Mouse (Mus musculus): ENCODE results near the gene Cfap46. TPM values are rescaled to one million over a fixed set of nuclear protein-coding genes. Genes with fewer than 3 reads are reported as not detected.
A peak's percentile ranks its signal among the peaks of the same experiment; 100 is the strongest.

The Cfap46 gene
- polyA plus RNA-seq, 1 experiment from 2014 or later = 1.6 TPM

GRCm38 (mm10) chr7:139585183-139585821 is 98.3 kb downstream of the Cfap46 start:
- no peak for ATAC-seq
- no peak overlapping the region for H3K27ac ChIP-seq
- H3K36me3 ChIP-seq = no peaks in the 10 kb centered on the region
- H3K9me3 ChIP-seq = no peaks in the 10 kb centered on the region
- H3K4me3 ChIP-seq (replicated peaks) = 0 out of 2 replicates have a peak overlapping the region, but pooled peaks have one; percentile 5
- no peak overlapping the region for H3K9ac ChIP-seq (replicated peaks)
- H3K4me2 ChIP-seq (replicated peaks) = 0 out of 2 replicates have a peak overlapping the region, but pooled peaks have one; percentile 25
- peaks cover 100% of the 10 kb centered on the region for H3K27me3 ChIP-seq
- WGBS = 2% methylated on average over 29 of the region's 29 CpGs
- peaks cover 50% of the 10 kb centered on the region for H3K4me1 ChIP-seq (replicated peaks)

DNA sequence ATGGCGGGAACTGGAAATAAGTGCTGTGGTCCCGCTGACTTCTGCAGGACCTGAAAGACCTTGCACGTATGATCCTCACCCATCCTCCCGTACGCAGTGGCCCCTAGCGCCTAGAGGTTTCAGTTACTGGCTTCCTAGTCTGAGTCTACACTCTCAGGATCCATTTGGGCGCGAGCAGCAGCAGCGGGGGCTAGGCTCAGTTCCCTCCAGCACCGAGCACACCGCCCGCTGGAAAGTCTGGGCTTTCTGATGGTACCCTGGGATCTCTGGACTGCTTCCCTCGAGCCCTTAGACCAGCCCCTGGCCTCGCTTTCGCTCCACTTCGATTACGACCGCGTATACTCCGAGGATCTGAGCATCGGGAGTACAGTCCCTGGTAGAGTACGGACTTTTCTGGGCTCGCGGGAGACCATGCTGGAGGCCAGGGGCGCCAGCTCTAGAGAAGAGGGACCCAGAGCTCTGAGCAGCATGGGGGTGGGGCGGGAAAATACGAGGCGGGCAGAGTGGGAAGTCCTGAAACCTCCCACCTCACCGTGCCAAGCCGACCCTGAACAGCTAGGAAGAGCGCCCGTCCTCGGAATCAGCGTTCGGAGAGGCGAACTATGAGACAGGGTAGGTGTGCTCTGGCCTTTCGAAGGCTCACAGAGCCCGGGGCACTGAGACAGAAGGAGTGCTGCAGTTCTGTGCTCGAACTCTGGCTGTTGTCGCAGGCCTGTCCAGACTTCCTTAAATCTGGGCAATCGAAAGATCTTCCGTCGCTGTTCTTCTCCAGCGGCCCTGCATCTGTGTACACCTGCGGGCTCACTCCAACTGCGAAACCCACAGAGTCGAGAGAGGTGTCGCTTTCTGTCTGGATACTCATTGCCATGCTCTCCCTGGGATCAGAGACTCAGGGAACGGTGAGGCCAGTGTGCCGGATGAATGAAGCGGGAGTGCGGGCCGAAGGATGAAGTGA is 99.1 kb downstream of the Cfap46 start:
- Histone ChIP-seq H3K4me2 (replicated peaks) (peak overlapping the region; percentile 25; the same call in 1 of the 2 replicates), H3K4me1 (replicated peaks) (peaks cover 50% of the 10 kb centered on the region), H3K27me3 (peaks cover 100% of the 10 kb centered on the region), H3K4me3 (replicated peaks) (peak overlapping the region; percentile 5), H3K27ac (no peak overlapping the region), H3K9ac (replicated peaks) (no peak overlapping the region), H3K9me3 (no peaks in the 10 kb centered on the region), H3K36me3 (no peaks in the 10 kb centered on the region)
- WGBS = under 1% methylated on average over 53 of the region's 53 CpGs
- ATAC-seq = 0 out of 2 replicates have a peak, but pooled peaks have one; percentile 10

- 9% methylated on average over 17 of the region's 17 CpGs for WGBS
- no peaks in the 10 kb centered on the region for H3K9me3 ChIP-seq
- H3K9ac ChIP-seq (replicated peaks) = no peak overlapping the region
- peak overlapping the region; percentile 59; the same call in 1 of the 2 replicates for H3K4me2 ChIP-seq (replicated peaks)
- H3K4me1 ChIP-seq (replicated peaks) = peaks cover 50% of the 10 kb centered on the region
- peaks cover 4% of the 10 kb centered on the region for H3K36me3 ChIP-seq
- peak overlapping the region; percentile 44 for H3K4me3 ChIP-seq (replicated peaks)
- H3K27me3 ChIP-seq = peaks cover 100% of the 10 kb centered on the region
- no peak overlapping the region for H3K27ac ChIP-seq
- ATAC-seq = no peak
Observed at GRCm38 (mm10) chr7:139583094-139583737, 100.4 kb downstream of the Cfap46 start.

DNA sequence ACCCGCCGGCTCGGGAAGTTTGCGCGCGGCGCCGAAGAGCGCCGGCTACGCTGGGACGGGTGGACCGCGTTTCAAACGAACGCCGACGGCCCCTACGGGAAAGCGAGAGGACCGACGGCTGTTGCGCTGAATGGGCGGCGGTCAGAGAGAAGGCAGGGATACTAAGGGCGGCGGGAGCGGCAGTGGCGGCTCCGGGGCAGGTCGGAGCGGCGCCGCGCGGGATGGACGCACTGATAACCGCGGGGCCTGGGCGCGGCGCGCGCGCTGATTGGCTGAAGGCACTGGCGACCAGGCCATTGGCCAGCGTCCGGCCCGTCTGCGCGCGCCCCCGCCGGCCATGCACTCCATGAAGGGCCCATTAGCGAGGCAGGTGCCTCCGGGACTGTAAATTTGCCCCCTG is 101.0 kb downstream of the Cfap46 start, which contains the start of gene Nkx6-2:
TSS of gene Nkx6-2 (minus strand) at position 203 of the 400 bp plus-strand sequence.
- Histone ChIP-seq H3K36me3 (peaks cover 5% of the 10 kb centered on the region), H3K27ac (no peak within 1 kb of the TSS), H3K4me1 (replicated peaks) (peaks cover 45% of the 10 kb centered on the region), H3K27me3 (peaks cover 100% of the 10 kb centered on the region), H3K4me2 (replicated peaks) (peak within 1 kb of the TSS; percentile 59), H3K4me3 (replicated peaks) (peak within 1 kb of the TSS; percentile 44), H3K9me3 (no peaks in the 10 kb centered on the region), H3K9ac (replicated peaks) (peak within 1 kb of the TSS; percentile 55)
- under 1% methylated on average over 56 of the region's 56 CpGs for WGBS
- peak; percentile 63 for ATAC-seq

DNA sequence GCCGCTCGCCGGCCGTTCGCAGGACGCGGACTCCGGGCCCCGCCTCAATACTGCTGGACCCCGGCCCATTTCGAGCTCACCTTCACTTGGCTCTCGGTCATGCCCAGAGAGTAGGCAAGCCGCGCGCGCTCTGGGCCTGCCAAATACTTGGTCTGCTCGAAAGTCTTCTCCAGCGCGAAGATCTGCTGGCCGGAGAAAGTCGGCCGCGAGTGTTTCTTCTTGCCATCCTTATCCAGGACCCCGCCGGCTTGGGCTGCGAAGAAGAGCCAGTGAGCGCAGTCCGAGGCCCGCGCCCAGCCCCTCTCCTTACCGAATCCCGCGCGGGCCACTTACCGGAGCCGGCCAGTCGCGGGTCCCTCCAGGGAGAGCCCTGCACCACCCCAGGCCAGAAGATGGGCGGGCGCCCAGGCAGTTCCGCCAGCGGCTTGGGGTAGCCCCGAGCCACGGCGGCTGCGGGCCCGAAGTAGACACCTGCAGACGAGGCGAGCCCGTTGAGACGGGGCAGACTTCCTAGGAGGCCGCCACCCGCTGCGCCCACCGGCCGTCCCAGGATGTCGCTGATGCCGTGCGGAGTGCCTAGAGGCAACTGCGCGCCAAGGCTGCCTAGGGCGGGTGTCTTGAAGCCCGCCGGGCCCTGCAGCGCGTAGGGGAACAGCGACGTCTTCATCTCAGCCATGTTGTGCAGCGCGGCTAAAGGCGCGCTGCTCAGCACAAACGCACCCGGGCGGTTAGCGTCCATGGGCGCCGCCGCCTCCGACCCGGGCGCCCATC is 101.6 kb downstream of the Cfap46 start:
- Histone ChIP-seq H3K36me3 (peaks cover 5% of the 10 kb centered on the region), H3K9ac (replicated peaks) (peak overlapping the region; percentile 55), H3K4me3 (replicated peaks) (peak overlapping the region; percentile 44), H3K27ac (no peak overlapping the region), H3K4me2 (replicated peaks) (peak overlapping the region; percentile 59), H3K27me3 (peaks cover 100% of the 10 kb centered on the region), H3K9me3 (no peaks in the 10 kb centered on the region), H3K4me1 (replicated peaks) (peaks cover 44% of the 10 kb centered on the region)
- ATAC-seq = peak; percentile 40
- under 1% methylated on average over 75 of the region's 82 CpGs for WGBS

GRCm38 (mm10) chr7:139580851-139581775 is 102.5 kb downstream of the Cfap46 start:
- H3K36me3 ChIP-seq = peaks cover 5% of the 10 kb centered on the region
- no peak overlapping the region for H3K27ac ChIP-seq
- H3K4me1 ChIP-seq (replicated peaks) = peaks cover 44% of the 10 kb centered on the region
- WGBS = under 1% methylated on average over 78 of the region's 78 CpGs
- ATAC-seq = no peak
- H3K27me3 ChIP-seq = peaks cover 100% of the 10 kb centered on the region
- H3K4me2 ChIP-seq (replicated peaks) = peak overlapping the region; percentile 59
- H3K9ac ChIP-seq (replicated peaks) = peak overlapping the region; percentile 55; the same call in 1 of the 2 replicates
- H3K9me3 ChIP-seq = no peaks in the 10 kb centered on the region
- H3K4me3 ChIP-seq (replicated peaks) = peak overlapping the region; percentile 44

- H3K9ac ChIP-seq (replicated peaks) = no peak overlapping the region
- peaks cover 99% of the 10 kb centered on the region for H3K27me3 ChIP-seq
- peak overlapping the region; percentile 59; the same call in 1 of the 2 replicates for H3K4me2 ChIP-seq (replicated peaks)
- WGBS = 56% methylated on average over 21 of the region's 21 CpGs
- ATAC-seq = no peak
- peaks cover 5% of the 10 kb centered on the region for H3K36me3 ChIP-seq
- peaks cover 27% of the 10 kb centered on the region for H3K4me1 ChIP-seq (replicated peaks)
- H3K4me3 ChIP-seq (replicated peaks) = peak overlapping the region; percentile 44; the same call in 1 of the 2 replicates
- no peaks in the 10 kb centered on the region for H3K9me3 ChIP-seq
- no peak overlapping the region for H3K27ac ChIP-seq
Observed at GRCm38 (mm10) chr7:139579261-139579905, 104.2 kb downstream of the Cfap46 start.

DNA sequence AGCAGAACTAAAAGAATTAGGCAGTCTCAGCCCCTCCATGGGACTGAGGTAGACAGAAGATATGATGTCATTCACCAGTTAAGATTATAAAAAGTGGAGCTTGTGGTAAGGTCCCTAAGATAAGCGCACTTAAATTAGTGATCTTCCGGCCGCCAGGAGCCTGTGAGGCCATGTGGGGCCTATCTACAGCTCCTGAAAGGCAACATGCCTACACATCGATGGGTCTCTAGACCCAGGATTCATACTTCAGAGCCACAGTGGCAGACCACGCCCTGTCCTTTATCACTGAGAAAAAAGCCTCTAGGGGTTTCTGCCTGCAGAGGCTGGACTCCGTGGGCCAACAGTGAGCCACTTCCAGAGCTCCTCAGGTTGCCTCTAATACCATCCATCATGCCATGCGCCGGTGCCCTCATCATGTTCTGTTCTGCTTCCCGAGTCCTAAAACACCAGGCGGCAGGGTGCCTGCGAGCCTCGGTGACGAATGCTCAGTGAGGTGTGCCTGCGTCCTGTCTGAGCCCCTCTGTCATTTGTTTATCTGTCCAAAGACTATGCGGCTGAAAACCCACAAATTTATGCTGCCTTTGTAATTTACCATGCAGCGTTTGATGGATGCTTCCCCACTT is 107.4 kb downstream of the Cfap46 start:
- H3K27ac ChIP-seq = no peak overlapping the region
- no peak overlapping the region for H3K4me3 ChIP-seq (replicated peaks)
- H3K9me3 ChIP-seq = no peaks in the 10 kb centered on the region
- 69% methylated on average over 16 of the region's 16 CpGs for WGBS
- H3K27me3 ChIP-seq = peaks cover 91% of the 10 kb centered on the region
- ATAC-seq = no peak
- no peak overlapping the region for H3K9ac ChIP-seq (replicated peaks)
- H3K4me1 ChIP-seq (replicated peaks) = peaks cover 6% of the 10 kb centered on the region
- peaks cover 5% of the 10 kb centered on the region for H3K36me3 ChIP-seq
- no peak overlapping the region for H3K4me2 ChIP-seq (replicated peaks)

DNA sequence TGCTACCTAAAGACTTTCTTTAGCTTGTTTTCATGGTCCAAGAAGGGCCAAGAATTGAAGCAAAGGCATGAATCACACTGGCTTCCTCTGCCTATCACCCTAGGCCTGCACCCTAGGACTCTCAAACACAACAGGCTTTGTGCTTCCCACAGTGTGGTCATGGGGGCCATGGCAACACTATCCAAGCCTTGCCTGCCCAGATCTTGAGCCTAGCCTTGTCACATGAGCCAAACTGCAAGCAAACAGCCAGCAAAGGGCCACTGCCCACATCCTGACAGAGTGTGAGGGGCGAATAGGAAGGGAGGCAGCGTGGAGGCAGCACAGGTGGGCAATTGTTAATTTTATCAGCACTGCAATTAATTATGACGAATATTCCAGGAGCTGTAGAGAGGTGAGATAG is 111.0 kb downstream of the Cfap46 start:
- 95% methylated on average over 3 of the region's 3 CpGs for WGBS
- H3K27me3 ChIP-seq = peaks cover 74% of the 10 kb centered on the region
- no peak overlapping the region for H3K27ac ChIP-seq
- no peaks in the 10 kb centered on the region for H3K4me1 ChIP-seq (replicated peaks)
- H3K4me3 ChIP-seq (replicated peaks) = no peak overlapping the region
- ATAC-seq = no peak
- H3K36me3 ChIP-seq = no peaks in the 10 kb centered on the region
- H3K4me2 ChIP-seq (replicated peaks) = no peak overlapping the region
- H3K9ac ChIP-seq (replicated peaks) = no peak overlapping the region
- H3K9me3 ChIP-seq = no peaks in the 10 kb centered on the region

DNA sequence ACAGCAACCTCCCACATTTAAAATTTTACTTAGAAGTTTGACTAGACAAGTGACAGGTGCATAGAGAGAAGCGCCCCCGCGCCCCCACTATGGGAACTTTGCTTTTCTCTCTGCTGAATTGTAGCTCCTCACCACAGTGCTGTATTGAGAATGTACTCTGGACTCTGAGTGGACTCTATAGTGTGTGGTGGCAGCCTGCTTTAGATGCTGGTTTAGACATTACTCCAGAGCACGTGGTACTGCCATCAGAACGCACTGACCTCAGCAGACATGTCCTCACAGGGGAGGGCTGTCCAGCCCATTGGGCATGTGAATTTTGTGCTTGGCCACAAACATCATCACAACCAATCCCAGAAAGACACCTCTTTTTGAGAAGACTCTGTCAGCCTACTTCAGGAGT is 112.8 kb downstream of the Cfap46 start:
- H3K4me2 ChIP-seq (replicated peaks) = no peak overlapping the region
- no peaks in the 10 kb centered on the region for H3K9me3 ChIP-seq
- no peaks in the 10 kb centered on the region for H3K4me1 ChIP-seq (replicated peaks)
- no peak for ATAC-seq
- H3K4me3 ChIP-seq (replicated peaks) = no peak overlapping the region
- H3K36me3 ChIP-seq = no peaks in the 10 kb centered on the region
- WGBS = 98% methylated on average over 5 of the region's 5 CpGs
- no peak overlapping the region for H3K27ac ChIP-seq
- no peak overlapping the region for H3K9ac ChIP-seq (replicated peaks)
- H3K27me3 ChIP-seq = peaks cover 70% of the 10 kb centered on the region
